Mouse (Mus musculus) lung, embryonic 16.5 days (tissue): ENCODE measurements around the gene Ptprn. TPM values are rescaled to one million over a fixed set of nuclear protein-coding genes. Genes with fewer than 3 reads are reported as not detected.
"Not testable (repeated sequence)": the region's sequence is repeated elsewhere in the genome, so short reads cannot be mapped to it uniquely, and the experiment has no call there.

Experiments
- ATAC-seq: fragments of 200-750 bp; cut with Nextera tagmentation; 2 replicates; pipeline ENCODE4 v1.8.0; 2017; ENCODE audit warnings: low read depth, mild to moderate bottlenecking, moderate library complexity
- H3K27ac ChIP-seq: fragments of 300-500 bp; sonication (generic); 2 replicates; pipeline ENCODE4 v1.5.1; 2014; ENCODE audit warnings: mild to moderate bottlenecking, control low read depth, low read length
- H3K27me3 ChIP-seq: fragments of 300-500 bp; sonication (generic); 2 replicates; pipeline ENCODE4 v1.6.1; 2014; ENCODE audit warnings: low read depth, low read length, mixed read lengths; ENCODE audit not compliant: control insufficient read depth, insufficient read depth
- H3K36me3 ChIP-seq: fragments of 300-500 bp; sonication (generic); 2 replicates; pipeline ENCODE4 v1.6.1; 2014; ENCODE audit warnings: low read length; ENCODE audit not compliant: control insufficient read depth, insufficient read depth
- H3K4me1 ChIP-seq: fragments of 300-500 bp; sonication (generic); replicated peaks from 2 replicates; pipeline ENCODE4 v1.6.1; 2014; ENCODE audit warnings: low read length, mixed read lengths; ENCODE audit not compliant: control insufficient read depth, insufficient read depth
- H3K4me2 ChIP-seq: fragments of 300-500 bp; sonication (generic); 2 replicates; pipeline ENCODE4 v1.6.1; 2014; ENCODE audit warnings: low read depth, low read length, control low read depth
- H3K4me3 ChIP-seq: fragments of 300-500 bp; sonication (generic); 2 replicates; pipeline ENCODE4 v1.5.1; 2014; ENCODE audit warnings: mild to moderate bottlenecking, low read length, control low read depth
- H3K9ac ChIP-seq: fragments of 300-500 bp; sonication (generic); 2 replicates; pipeline ENCODE4 v1.6.1; 2014; ENCODE audit warnings: low read length, control low read depth
- H3K9me3 ChIP-seq: fragments of 300-500 bp; sonication (generic); 2 replicates; pipeline ENCODE4 v1.6.1; 2016; ENCODE audit warnings: low read length; ENCODE audit not compliant: control insufficient read depth
- WGBS: fragments of 180-500 bp; shearing (Covaris S2); extraction: QIAGEN DNeasy Blood & Tissue Kit; methylation state at CpG from one replicate; pipeline ENCODE4 v1.1.7; 2014; 5-methylcytosine and 5-hydroxymethylcytosine counted together
- polyA plus RNA-seq: library from polyadenylated mRNA; unstranded; fragments of >200 nt; fragmentation: Nextera tagmentation; extraction: Ambion mirVana; gene quantifications from 2 replicates; pipeline ENCODE4 v1.2.1, GENCODE M21; 2015

Ptprn gene
- polyA plus RNA-seq, 1 experiment from 2014 or later = 0.63 TPM

- Histone ChIP-seq H3K9me3 (no peaks in the 10 kb centered on the region), H3K27me3 (no peaks in the 10 kb centered on the region), H3K4me2 (no peak overlapping the region), H3K4me3 (no peak overlapping the region), H3K36me3 (peaks cover 3% of the 10 kb centered on the region; the same call in 1 of the 2 replicates), H3K9ac (no peak overlapping the region), H3K4me1 (peaks cover 11% of the 10 kb centered on the region), H3K27ac (no peak overlapping the region)
- WGBS = 26% methylated on average over 4 of the region's 4 CpGs
- peak; percentile 72 for ATAC-seq
Observed at GRCm38 (mm10) chr1:75244836-75245235, 19.5 kb downstream of the Ptprn start.

GRCm38 (mm10) chr1:75244175-75244826, 20.0 kb downstream of the Ptprn start:
- Histone ChIP-seq H3K4me2 (no peak overlapping the region), H3K9me3 (no peaks in the 10 kb centered on the region), H3K4me3 (no peak overlapping the region), H3K36me3 (peaks cover 3% of the 10 kb centered on the region; the same call in 1 of the 2 replicates), H3K4me1 (peaks cover 11% of the 10 kb centered on the region), H3K27ac (no peak overlapping the region), H3K9ac (no peak overlapping the region), H3K27me3 (no peaks in the 10 kb centered on the region)
- peak; percentile 11; the same call in 1 of the 2 replicates for ATAC-seq
- WGBS = 89% methylated on average over 12 of the region's 12 CpGs

GRCm38 (mm10) chr1:75243411-75243810, 20.9 kb downstream of the Ptprn start:
- Histone ChIP-seq H3K27me3 (no peaks in the 10 kb centered on the region), H3K36me3 (peaks cover 3% of the 10 kb centered on the region; the same call in 1 of the 2 replicates), H3K9me3 (no peaks in the 10 kb centered on the region), H3K4me2 (no peak overlapping the region), H3K9ac (no peak overlapping the region), H3K27ac (no peak overlapping the region), H3K4me1 (peaks cover 10% of the 10 kb centered on the region), H3K4me3 (no peak overlapping the region)
- 84% methylated on average over 14 of the region's 14 CpGs for WGBS
- no peak for ATAC-seq

GRCm38 (mm10) chr1:75239591-75239990, 24.7 kb downstream of the Ptprn start:
- H3K4me3 ChIP-seq = no peak overlapping the region
- WGBS = 77% methylated on average over 10 of the region's 10 CpGs
- no peak overlapping the region for H3K9ac ChIP-seq
- no peak for ATAC-seq
- peaks cover 11% of the 10 kb centered on the region for H3K4me1 ChIP-seq
- H3K9me3 ChIP-seq = no peaks in the 10 kb centered on the region
- H3K27ac ChIP-seq = no peak overlapping the region
- no peaks in the 10 kb centered on the region for H3K27me3 ChIP-seq
- H3K36me3 ChIP-seq = peaks cover 3% of the 10 kb centered on the region; the same call in 1 of the 2 replicates
- H3K4me2 ChIP-seq = no peak overlapping the region

- Histone ChIP-seq H3K36me3 (no peaks in the 10 kb centered on the region), H3K4me3 (peak within 1 kb of the TSS; percentile 63), H3K4me1 (peaks cover 11% of the 10 kb centered on the region), H3K4me2 (peak within 1 kb of the TSS; percentile 72), H3K9me3 (no peaks in the 10 kb centered on the region), H3K27ac (peak within 1 kb of the TSS; percentile 76), H3K27me3 (no peaks in the 10 kb centered on the region), H3K9ac (peak within 1 kb of the TSS; percentile 86)
- WGBS = under 1% methylated on average over 63 of the region's 64 CpGs
- ATAC-seq = peak; percentile 96
Observed at GRCm38 (mm10) chr1:75236117-75237050, 27.9 kb downstream of the Ptprn start, which contains the start of gene Dnajb2. Dnajb2 (plus strand) TSS chr1:75236406.

- under 1% methylated on average over 8 of the region's 8 CpGs for WGBS
- Histone ChIP-seq H3K36me3 (no peaks in the 10 kb centered on the region), H3K9ac (no peak overlapping the region), H3K27ac (no peak overlapping the region), H3K4me3 (no peak overlapping the region), H3K27me3 (no peaks in the 10 kb centered on the region), H3K9me3 (no peaks in the 10 kb centered on the region), H3K4me2 (no peak overlapping the region), H3K4me1 (peaks cover 11% of the 10 kb centered on the region)
- ATAC-seq = peak; percentile 39; the same call in 1 of the 2 replicates
Observed at GRCm38 (mm10) chr1:75234606-75235005, 29.7 kb downstream of the Ptprn start.

- WGBS = 61% methylated on average over 4 of the region's 4 CpGs
- H3K9me3 ChIP-seq, H3K4me2 ChIP-seq, H3K27ac ChIP-seq, H3K9ac ChIP-seq, H3K27me3 ChIP-seq, H3K36me3 ChIP-seq, ATAC-seq, H3K4me3 ChIP-seq: not testable (repeated sequence)
- peaks cover 11% of the 10 kb centered on the region for H3K4me1 ChIP-seq
Observed at GRCm38 (mm10) chr1:75232489-75232888, 31.8 kb downstream of the Ptprn start.

GRCm38 (mm10) chr1:75231664-75232152, 32.6 kb downstream of the Ptprn start, which contains the start of gene A630095N17Rik:
A630095N17Rik (minus strand) TSS chr1:75232102.
- no peak within 1 kb of the TSS for H3K4me3 ChIP-seq
- H3K27me3 ChIP-seq = no peaks in the 10 kb centered on the region
- WGBS = 52% methylated on average over 5 of the region's 5 CpGs
- no peaks in the 10 kb centered on the region for H3K9me3 ChIP-seq
- no peak for ATAC-seq
- no peak within 1 kb of the TSS for H3K27ac ChIP-seq
- H3K4me2 ChIP-seq = no peak within 1 kb of the TSS
- peaks cover 6% of the 10 kb centered on the region; the same call in 1 of the 2 replicates for H3K4me1 ChIP-seq
- no peak within 1 kb of the TSS for H3K9ac ChIP-seq
- no peaks in the 10 kb centered on the region for H3K36me3 ChIP-seq

GRCm38 (mm10) chr1:75231224-75231623, 33.1 kb downstream of the Ptprn start:
- Histone ChIP-seq H3K27ac (no peak overlapping the region), H3K4me3 (no peak overlapping the region), H3K9ac (no peak overlapping the region), H3K27me3 (no peaks in the 10 kb centered on the region), H3K4me1 (peaks cover 6% of the 10 kb centered on the region; the same call in 1 of the 2 replicates), H3K4me2 (no peak overlapping the region), H3K36me3 (no peaks in the 10 kb centered on the region), H3K9me3 (no peaks in the 10 kb centered on the region)
- 80% methylated on average over 4 of the region's 4 CpGs for WGBS
- ATAC-seq = no peak
